Mouse (Mus musculus) ES-E14 (cell line): Measurements from ENCODE around the gene Ccdc157. TPM values are rescaled to one million over a fixed set of nuclear protein-coding genes. Genes with fewer than 3 reads are reported as not detected.

Experiments
- DNase-seq: peaks from one replicate; pipeline ENCODE4 v3.0.0-alpha.2; 2013; ENCODE audit warnings: low read depth, low spot score
- H3K27ac ChIP-seq: 2 replicates; pipeline ENCODE4 v1.5.1; 2012; ENCODE audit warnings: low read depth, mild to moderate bottlenecking, low read length, moderate library complexity, mixed read lengths; ENCODE audit not compliant: poor library complexity, insufficient read depth, severe bottlenecking
- H3K36me3 ChIP-seq: 2 replicates; pipeline ENCODE4 v1.6.1; 2012; ENCODE audit warnings: mild to moderate bottlenecking, low read length, moderate library complexity, mixed read lengths; ENCODE audit not compliant: control insufficient read depth, poor library complexity, insufficient read depth, severe bottlenecking
- H3K4me1 ChIP-seq, 2 experiments: fragments of 150-350 bp in 1 of 2; sonication (generic) in 1 of 2; 2 replicates each; pipeline ENCODE4 v1.6.1; 2012; ENCODE audit warnings: low read length in 2 of 2, mild to moderate bottlenecking in 1 of 2, mixed read lengths in 1 of 2; ENCODE audit not compliant: control insufficient read depth in 2 of 2, insufficient read depth in 2 of 2, poor library complexity in 1 of 2
- H3K4me3 ChIP-seq, 2 experiments: fragments of 150-350 bp in 1 of 2; sonication (generic) in 1 of 2; 2 replicates each; pipeline ENCODE4 v1.5.1; 2012; ENCODE audit warnings: low read length in 2 of 2, low read depth in 1 of 2, mild to moderate bottlenecking in 1 of 2, mixed read lengths in 1 of 2; ENCODE audit not compliant: insufficient read depth in 1 of 2, poor library complexity in 1 of 2, severe bottlenecking in 1 of 2
- H3K9ac ChIP-seq: 2 replicates; pipeline ENCODE4 v1.6.1; 2012; ENCODE audit warnings: low read depth, mild to moderate bottlenecking, low read length, mixed read lengths; ENCODE audit not compliant: poor library complexity, insufficient read depth, severe bottlenecking
- H3K9me3 ChIP-seq: fragments of 150-350 bp; sonication (generic); 2 replicates; pipeline ENCODE4 v1.6.1; 2012; ENCODE audit warnings: low read depth, mild to moderate bottlenecking, low read length; ENCODE audit not compliant: control insufficient read depth, insufficient read depth
- CHD2 ChIP-seq: IDR thresholded peaks from 2 replicates; pipeline ENCODE4 v1.6.1; 2014; ENCODE audit warnings: mild to moderate bottlenecking, low read depth, low read length, inconsistent platforms
- HCFC1 ChIP-seq: IDR thresholded peaks from 2 replicates; pipeline ENCODE4 v1.6.1; 2012; ENCODE audit warnings: low read length, inconsistent platforms, borderline replicate concordance; ENCODE audit not compliant: insufficient read depth
- MAFK ChIP-seq: IDR thresholded peaks from 2 replicates; pipeline ENCODE4 v1.6.1; 2014; ENCODE audit warnings: mild to moderate bottlenecking, low read depth, low read length, inconsistent platforms; ENCODE audit not compliant: insufficient read depth
- ZC3H11A ChIP-seq: IDR thresholded peaks from 2 replicates; pipeline ENCODE4 v1.6.1; 2012; ENCODE audit warnings: low read depth, mild to moderate bottlenecking, inconsistent platforms, low read length, borderline replicate concordance
- ZNF384 ChIP-seq: IDR thresholded peaks from 2 replicates; pipeline ENCODE4 v1.6.1; 2012; ENCODE audit warnings: low read depth, low read length, inconsistent platforms
- in situ Hi-C, 2 experiments: fragments of 600-800 bp; cut with MboI; formaldehyde crosslinking; loops; one replicate each; pipeline ENCODE4 v1.15.1; 2025; ENCODE audit warnings: low sequenced_read_pairs in 2 of 2, inconsistent platforms in 1 of 2; ENCODE audit not compliant: unreplicated experiment in 2 of 2
- total RNA-seq: library from RNA; depleted of rRNA; stranded (reverse); fragments of 300-350 nt; gene quantifications from 2 replicates; pipeline ENCODE4 v1.2.3, GENCODE M21; 2012

Ccdc157 gene
- total RNA-seq, 1 experiment, result 4.3 TPM

GRCm38 (mm10) chr11:4182061-4182460 is 22.0 kb upstream of the Ccdc157 start:
- no peak overlapping the region for H3K9ac ChIP-seq
- no peaks in the 10 kb centered on the region for H3K9me3 ChIP-seq
- H3K27ac ChIP-seq, result no peak overlapping the region
- H3K36me3 ChIP-seq, result peaks cover 42% of the 10 kb centered on the region
- DNase-seq, result no peak
- TF ChIP-seq ZNF384 (no peak), ZC3H11A (no peak), MAFK (no peak), CHD2 (no peak), HCFC1 (no peak)
- H3K4me3 ChIP-seq, result no peak overlapping the region
- in situ Hi-C loops, result no loop called here
- 0 out of 4 replicates have a peak, but pooled peaks cover 0 to 2% of the 10 kb centered on the region in 2 experiments for H3K4me1 ChIP-seq

GRCm38 (mm10) chr11:4177716-4178115 is 17.6 kb upstream of the Ccdc157 start:
- no peak for DNase-seq
- no peak overlapping the region for H3K4me3 ChIP-seq
- H3K27ac ChIP-seq, result no peak overlapping the region
- 0 out of 4 replicates have a peak, but pooled peaks cover 0 to 2% of the 10 kb centered on the region in 2 experiments for H3K4me1 ChIP-seq
- H3K36me3 ChIP-seq, result peaks cover 81% of the 10 kb centered on the region
- no peak for TF ChIP-seq ZNF384
- no peak for TF ChIP-seq MAFK
- no peak for TF ChIP-seq HCFC1
- TF ChIP-seq ZC3H11A, result no peak
- TF ChIP-seq CHD2, result no peak
- in situ Hi-C loops, result no loop called here
- H3K9me3 ChIP-seq, result no peaks in the 10 kb centered on the region
- H3K9ac ChIP-seq, result no peak overlapping the region

DNA sequence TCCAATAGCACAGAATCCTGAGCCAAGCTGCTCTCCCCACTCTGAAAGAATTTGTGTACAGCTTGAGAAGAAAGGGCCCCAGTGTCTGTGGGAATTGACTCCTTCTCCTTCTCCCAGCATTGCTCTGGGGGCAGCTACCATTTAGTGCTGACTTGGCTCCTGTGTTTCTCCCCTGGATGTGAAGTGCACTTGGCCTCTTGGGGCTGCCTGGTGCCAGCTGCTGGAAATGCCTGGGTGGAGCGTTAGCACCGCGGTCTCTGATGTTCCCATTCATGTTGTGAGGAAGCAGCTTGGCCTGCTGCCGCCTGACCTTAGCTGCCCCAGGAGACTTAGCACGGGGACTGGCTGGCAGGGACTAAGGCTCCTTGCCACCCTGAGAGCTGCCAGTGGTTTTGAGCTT is 14.5 kb upstream of the Ccdc157 start:
- Histone ChIP-seq H3K4me3 (no peak overlapping the region), H3K9ac (no peak overlapping the region), H3K9me3 (no peaks in the 10 kb centered on the region), H3K36me3 (peaks cover 87% of the 10 kb centered on the region), H3K27ac (no peak overlapping the region), H3K4me1 (no peaks in the 10 kb centered on the region)
- TF ChIP-seq ZC3H11A (no peak), MAFK (no peak), ZNF384 (no peak), HCFC1 (no peak), CHD2 (no peak)
- DNase-seq, result no peak
- in situ Hi-C loops, result no loop called here

DNA sequence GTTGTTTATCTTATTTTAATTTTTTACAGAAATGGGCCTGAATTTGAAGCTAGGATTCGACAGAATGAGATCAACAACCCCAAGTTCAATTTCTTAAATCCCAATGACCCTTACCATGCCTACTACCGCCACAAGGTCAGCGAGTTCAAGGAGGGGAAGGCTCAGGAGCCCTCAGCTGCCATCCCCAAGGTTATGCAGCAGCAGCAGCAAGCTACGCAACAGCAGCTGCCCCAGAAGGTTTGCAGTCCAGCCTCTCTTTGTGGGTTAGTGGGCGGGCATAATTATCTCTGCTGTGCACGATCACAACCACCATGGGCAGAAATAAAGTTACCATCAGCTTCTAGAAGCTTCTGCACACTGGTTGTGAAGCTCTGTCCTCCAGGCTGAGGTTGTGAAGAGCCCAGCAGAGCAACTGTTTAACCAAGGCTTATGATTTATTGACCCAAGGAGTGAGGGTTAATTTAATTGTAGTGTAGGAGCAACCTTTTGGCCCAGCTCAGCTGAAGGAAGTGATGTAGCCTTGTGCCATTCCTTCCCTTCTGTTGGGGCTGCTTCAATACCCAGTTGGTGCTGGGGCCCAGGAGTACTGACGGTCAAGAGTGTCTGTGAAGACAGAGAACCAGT is 6.5 kb upstream of the Ccdc157 start:
- TF ChIP-seq ZNF384 (no peak), ZC3H11A (no peak)
- in situ Hi-C loops, result no loop called here
- peaks cover 71% of the 10 kb centered on the region for H3K36me3 ChIP-seq

DNA sequence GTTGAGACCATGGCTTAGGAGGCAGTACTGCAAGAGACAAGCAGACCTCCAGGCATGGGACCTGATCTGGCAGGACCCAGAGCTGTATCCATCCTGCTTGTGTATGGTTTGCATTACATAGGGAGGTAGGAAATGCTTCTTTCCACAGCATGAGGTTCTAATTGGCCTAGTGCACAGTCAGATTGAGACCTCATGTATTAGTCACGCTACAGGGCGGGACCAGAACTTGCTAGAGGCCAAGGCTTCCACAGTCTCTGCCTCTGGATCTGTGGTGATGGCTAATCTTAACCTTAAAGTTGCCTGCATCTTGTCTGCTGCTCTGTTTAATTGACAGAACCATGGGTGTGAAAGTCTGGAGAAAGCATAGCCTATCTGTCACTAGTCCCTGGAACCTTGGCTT is 4.6 kb upstream of the Ccdc157 start:
- H3K4me1 ChIP-seq, result peaks cover 0 to 2% of the 10 kb centered on the region in 2 experiments; a peak in 1 of 4 replicates
- TF ChIP-seq MAFK (no peak), CHD2 (no peak)
- in situ Hi-C loops, result no loop called here
- H3K9me3 ChIP-seq, result no peaks in the 10 kb centered on the region
- no peak overlapping the region for H3K4me3 ChIP-seq
- H3K27ac ChIP-seq, result no peak overlapping the region
- H3K9ac ChIP-seq, result no peak overlapping the region
- peaks cover 62% of the 10 kb centered on the region for H3K36me3 ChIP-seq
- no peak for DNase-seq

More for the DNA sequence above, 6.5 kb upstream of the Ccdc157 start:
- Histone ChIP-seq H3K9me3 (no peaks in the 10 kb centered on the region), H3K4me1 (no peaks in the 10 kb centered on the region), H3K9ac (no peak overlapping the region), H3K4me3 (no peak overlapping the region), H3K27ac (no peak overlapping the region)
- DNase-seq, result no peak
